Mouse (Mus musculus) midbrain, embryonic 15.5 days (tissue): ENCODE measurements around the gene Yipf4. TPM values are rescaled to one million over a fixed set of nuclear protein-coding genes. Genes with fewer than 3 reads are reported as not detected.

ENCODE experiments used
- ATAC-seq: fragments of 200-750 bp; cut with Nextera tagmentation; replicated peaks from 2 replicates; pipeline ENCODE4 v1.8.0; 2017; ENCODE audit warnings: moderate TSS enrichment
- H3K27ac ChIP-seq: fragments of 300-500 bp; sonication (generic); 2 replicates; pipeline ENCODE4 v1.5.1; 2015; ENCODE audit warnings: mild to moderate bottlenecking, inconsistent platforms
- H3K27me3 ChIP-seq: fragments of 300-500 bp; sonication (generic); replicated peaks from 2 replicates; pipeline ENCODE4 v1.6.1; 2015; ENCODE audit warnings: inconsistent platforms
- H3K36me3 ChIP-seq: fragments of 300-500 bp; sonication (generic); replicated peaks from 2 replicates; pipeline ENCODE4 v1.6.1; 2015; ENCODE audit warnings: inconsistent platforms
- H3K4me1 ChIP-seq: fragments of 300-500 bp; sonication (generic); 2 replicates; pipeline ENCODE4 v1.6.1; 2015; ENCODE audit warnings: inconsistent platforms
- H3K4me2 ChIP-seq: fragments of 300-500 bp; sonication (generic); 2 replicates; pipeline ENCODE4 v1.6.1; 2015; ENCODE audit warnings: inconsistent platforms, mild to moderate bottlenecking, moderate library complexity
- H3K4me3 ChIP-seq: fragments of 300-500 bp; sonication (generic); 2 replicates; pipeline ENCODE4 v1.5.1; 2015; ENCODE audit warnings: mild to moderate bottlenecking, inconsistent platforms
- H3K9ac ChIP-seq: fragments of 300-500 bp; sonication (generic); 2 replicates; pipeline ENCODE4 v1.6.1; 2015; ENCODE audit warnings: mild to moderate bottlenecking, inconsistent platforms
- H3K9me3 ChIP-seq: fragments of 300-500 bp; sonication (generic); 2 replicates; pipeline ENCODE4 v1.6.1; 2016; ENCODE audit warnings: inconsistent platforms
- WGBS: fragments of 180-500 bp; shearing (Covaris S2); methylation state at CpG from one replicate; pipeline ENCODE4 v1.1.7; 2015; ENCODE audit warnings: mixed read lengths; 5-methylcytosine and 5-hydroxymethylcytosine counted together
- polyA plus RNA-seq: library from polyadenylated mRNA; unstranded; fragments of >200 nt; fragmentation: Nextera tagmentation; extraction: Ambion mirVana; gene quantifications from 2 replicates; pipeline ENCODE4 v1.2.1, GENCODE M21; 2015

Gene Yipf4
- polyA plus RNA-seq, 1 experiment from 2014 or later = 45.6 TPM

DNA sequence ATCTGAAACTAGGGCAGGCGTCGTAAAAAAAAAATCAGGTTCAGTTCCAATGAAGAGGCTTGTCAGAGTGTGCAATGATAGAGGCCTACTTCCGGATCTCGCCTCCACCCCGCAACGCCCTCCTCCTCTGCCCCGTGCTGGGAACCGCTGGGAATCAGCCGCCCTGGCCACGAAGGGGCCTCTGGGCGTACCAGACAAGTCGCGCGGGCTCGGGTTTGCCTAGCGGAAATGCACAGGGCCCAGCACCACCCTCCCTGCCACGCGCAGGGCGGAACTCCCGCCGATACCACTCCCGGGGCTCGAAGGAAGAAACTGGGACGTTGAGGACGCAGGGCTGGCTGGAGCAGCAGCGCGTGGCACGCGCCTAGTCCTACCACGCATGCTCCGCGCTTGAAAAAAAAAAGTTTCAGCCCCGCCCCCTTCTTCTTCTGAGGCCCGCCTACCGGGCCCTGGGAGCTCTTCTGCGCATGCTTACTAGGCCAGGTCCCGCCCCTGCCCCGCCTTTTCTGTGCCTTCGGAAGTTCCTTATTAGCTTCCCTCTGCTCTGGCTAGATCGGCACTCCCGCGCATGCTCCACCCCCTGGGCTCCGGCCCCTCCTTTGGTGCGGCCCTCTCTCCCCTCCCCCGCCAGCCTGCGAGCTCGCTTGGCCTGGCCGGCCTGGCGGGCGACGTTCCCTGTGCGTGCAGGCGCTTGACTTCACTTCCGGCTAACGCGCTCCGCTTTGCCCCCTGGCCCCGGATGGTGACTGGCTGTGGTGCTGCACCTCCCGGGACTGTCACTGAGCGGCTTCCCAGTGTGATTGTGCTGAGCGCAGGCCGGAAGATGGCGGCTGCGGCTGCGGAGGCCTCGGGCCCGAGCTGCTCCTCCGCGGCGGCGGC is 38.7 kb downstream of the Yipf4 start, which contains the start of gene Birc6:
TSS of gene Birc6 (plus strand) at position 567 of the 879 bp plus-strand sequence.
- WGBS = under 1% methylated on average over 71 of the region's 71 CpGs
- ATAC-seq = peak; percentile 98
- no peaks in the 10 kb centered on the region for H3K36me3 ChIP-seq

DNA sequence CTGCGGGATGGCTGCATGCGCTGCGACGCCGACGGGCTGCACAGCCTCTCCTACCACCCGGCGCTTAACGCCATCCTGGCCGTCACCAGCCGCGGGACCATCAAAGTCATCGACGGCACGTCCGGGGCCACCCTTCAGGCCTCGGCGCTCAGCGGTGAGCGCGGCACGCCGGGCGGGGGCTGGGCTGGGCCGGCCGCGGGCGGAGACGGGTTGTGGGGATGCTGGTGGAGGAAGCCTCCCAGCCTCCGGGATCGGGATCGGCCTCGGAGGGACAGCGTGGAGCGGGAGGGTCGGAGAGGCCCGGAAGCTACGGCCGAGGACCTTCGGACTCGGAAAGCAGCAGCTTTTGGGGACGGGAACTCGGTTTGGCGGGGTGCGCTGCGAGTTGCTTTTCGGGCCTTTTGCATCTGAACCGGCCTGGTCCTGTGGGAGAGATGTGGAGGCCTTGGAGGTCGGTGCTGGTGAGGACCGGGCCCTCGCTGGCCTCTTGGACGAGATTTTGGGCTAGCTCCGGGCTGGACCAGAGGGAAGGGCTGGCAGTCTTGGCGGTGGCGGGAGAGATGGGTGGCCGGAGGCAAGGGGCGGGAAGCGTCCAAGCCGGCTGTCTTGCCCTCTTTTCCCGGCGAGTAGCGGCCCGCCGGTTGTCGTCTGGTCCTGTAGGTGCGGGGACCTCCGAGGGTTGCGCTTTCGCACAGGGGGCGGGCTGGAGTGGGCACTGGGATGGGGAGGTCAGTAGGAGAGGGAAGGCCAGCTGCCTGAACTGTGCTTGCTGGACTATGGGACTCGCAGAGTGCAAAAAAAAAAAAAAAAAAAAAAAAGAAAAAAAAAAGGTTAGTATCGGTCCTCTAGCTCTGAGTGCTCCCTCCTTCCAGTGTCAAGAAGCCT is 39.6 kb downstream of the Yipf4 start:
- Histone ChIP-seq H3K4me2 (peak overlapping the region; percentile 88), H3K4me1 (peaks cover 24% of the 10 kb centered on the region), H3K36me3 (no peaks in the 10 kb centered on the region), H3K27ac (peak overlapping the region; percentile 95), H3K27me3 (no peaks in the 10 kb centered on the region), H3K9ac (peak overlapping the region; percentile 83), H3K4me3 (peak overlapping the region; percentile 92), H3K9me3 (no peaks in the 10 kb centered on the region)
- WGBS = under 1% methylated on average over 72 of the region's 72 CpGs
- peak; percentile 68 for ATAC-seq

More for the DNA sequence above, 38.7 kb downstream of the Yipf4 start, which contains the start of gene Birc6:
- Histone ChIP-seq H3K9me3 (no peaks in the 10 kb centered on the region), H3K27ac (peak within 1 kb of the TSS; percentile 95), H3K4me1 (peaks cover 24% of the 10 kb centered on the region), H3K27me3 (no peaks in the 10 kb centered on the region), H3K9ac (peak within 1 kb of the TSS; percentile 83), H3K4me3 (peak within 1 kb of the TSS; percentile 92), H3K4me2 (peak within 1 kb of the TSS; percentile 88)

DNA sequence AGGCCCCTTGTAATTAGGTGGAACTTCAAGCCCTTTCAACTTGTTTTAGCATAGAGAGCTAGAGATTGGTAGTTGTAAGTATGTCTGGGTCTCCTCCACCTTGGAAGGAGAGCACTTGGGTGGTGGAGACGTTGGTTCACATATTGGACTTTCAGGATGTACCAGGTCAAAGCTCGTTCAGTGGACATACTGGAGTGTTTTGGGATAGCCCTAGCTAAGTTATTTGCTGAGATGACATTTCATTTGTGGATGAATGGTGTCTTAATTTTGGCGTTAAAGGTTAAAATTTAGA is 40.2 kb downstream of the Yipf4 start:
- peaks cover 24% of the 10 kb centered on the region for H3K4me1 ChIP-seq
- H3K4me3 ChIP-seq = peak overlapping the region; percentile 92
- 19% methylated on average over 3 of the region's 3 CpGs for WGBS
- peak overlapping the region; percentile 95; the same call in 1 of the 2 replicates for H3K27ac ChIP-seq
- H3K27me3 ChIP-seq = no peaks in the 10 kb centered on the region
- no peaks in the 10 kb centered on the region for H3K9me3 ChIP-seq
- H3K4me2 ChIP-seq = peak overlapping the region; percentile 88
- H3K36me3 ChIP-seq = no peaks in the 10 kb centered on the region
- peak overlapping the region; percentile 83 for H3K9ac ChIP-seq
- no peak for ATAC-seq

DNA sequence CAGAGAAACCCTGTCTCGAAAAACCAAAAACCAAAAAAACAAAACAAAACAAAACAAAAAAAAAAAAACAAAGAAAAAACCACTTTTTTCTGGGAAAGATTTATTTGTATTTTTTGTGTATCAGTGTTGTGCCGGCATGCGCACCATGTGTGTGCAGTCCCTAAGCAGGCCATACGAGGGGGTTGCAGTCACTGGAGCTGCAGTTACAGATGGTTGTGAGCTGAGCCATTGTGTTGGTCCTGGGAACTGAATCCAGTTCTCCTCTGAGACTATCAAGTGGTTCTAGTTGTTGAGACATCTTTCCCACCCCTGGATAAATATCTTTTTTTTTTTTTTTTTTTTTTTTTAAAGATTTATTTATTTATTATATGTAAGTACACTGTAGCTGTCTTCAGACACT is 45.7 kb downstream of the Yipf4 start:
- ATAC-seq = no peak
- no peak overlapping the region for H3K27ac ChIP-seq
- peaks cover 9% of the 10 kb centered on the region for H3K4me1 ChIP-seq
- H3K9ac ChIP-seq = no peak overlapping the region
- H3K36me3 ChIP-seq = no peaks in the 10 kb centered on the region
- H3K9me3 ChIP-seq = no peaks in the 10 kb centered on the region
- WGBS = 95% methylated on average over 4 of the region's 4 CpGs
- no peak overlapping the region for H3K4me3 ChIP-seq
- no peak overlapping the region for H3K4me2 ChIP-seq
- H3K27me3 ChIP-seq = no peaks in the 10 kb centered on the region

DNA sequence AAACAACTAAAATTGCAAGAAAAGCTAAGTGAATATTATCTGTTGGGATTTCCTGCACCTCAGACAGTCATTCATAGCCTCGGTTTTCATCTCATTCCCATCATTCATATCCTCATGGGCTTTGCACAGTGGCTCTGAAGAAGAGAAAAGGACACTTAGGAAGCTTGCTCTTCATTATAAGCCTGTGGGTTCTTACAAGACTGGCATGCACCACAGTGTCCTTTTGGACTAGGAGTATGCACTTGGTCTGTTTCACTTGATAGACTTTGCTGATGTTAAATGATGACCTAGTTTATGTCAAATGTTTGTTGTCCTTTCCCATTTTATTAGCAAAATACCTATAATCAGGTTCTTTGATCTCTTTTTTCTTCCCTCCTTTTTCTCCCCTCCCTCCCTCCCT is 48.2 kb downstream of the Yipf4 start:
- Histone ChIP-seq H3K4me2 (no peak overlapping the region), H3K9me3 (no peaks in the 10 kb centered on the region), H3K27me3 (no peaks in the 10 kb centered on the region), H3K9ac (no peak overlapping the region), H3K4me3 (no peak overlapping the region), H3K27ac (no peak overlapping the region), H3K4me1 (no peaks in the 10 kb centered on the region), H3K36me3 (no peaks in the 10 kb centered on the region)
- WGBS = 83% methylated on average over 1 of the region's 1 CpGs
- no peak for ATAC-seq

DNA sequence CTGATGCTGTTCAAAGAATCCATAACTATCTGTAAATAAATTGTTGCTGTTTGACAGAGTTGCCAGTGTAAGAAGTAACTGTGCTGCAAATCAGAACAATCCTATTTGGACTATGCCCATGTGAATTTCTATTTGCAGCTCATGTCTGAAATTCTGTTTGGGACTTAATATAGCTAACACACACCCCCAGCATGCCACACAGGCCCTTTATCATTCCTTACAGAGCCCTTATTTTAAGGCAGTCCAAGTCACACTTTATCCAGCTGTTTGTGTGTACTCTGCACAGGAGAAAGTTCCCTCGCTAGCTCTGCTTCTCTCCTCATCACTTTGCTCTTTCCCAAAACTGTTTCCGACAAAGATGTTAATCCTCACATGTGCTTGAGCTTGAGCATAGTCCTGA is 54.3 kb downstream of the Yipf4 start:
- ATAC-seq = no peak
- no peaks in the 10 kb centered on the region for H3K4me1 ChIP-seq
- no peaks in the 10 kb centered on the region for H3K9me3 ChIP-seq
- peaks cover 15% of the 10 kb centered on the region; the same call in 1 of the 2 replicates for H3K36me3 ChIP-seq
- no peak overlapping the region for H3K4me3 ChIP-seq
- H3K27ac ChIP-seq = no peak overlapping the region
- H3K4me2 ChIP-seq = no peak overlapping the region
- WGBS = 93% methylated on average over 2 of the region's 2 CpGs
- no peak overlapping the region for H3K9ac ChIP-seq
- no peaks in the 10 kb centered on the region for H3K27me3 ChIP-seq

Other genes with a start within 250 kb of the Yipf4 start
- gene Memo1, start 194.0 kb upstream of the Yipf4 start, polyA plus RNA-seq = 51.3 and 57.8 TPM in 2 replicates
- 182 and 191 TPM in 2 replicates for gene Dpy30, start 165.5 kb upstream of the Yipf4 start, polyA plus RNA-seq
- 37.6 and 38.4 TPM in 2 replicates for gene Spast, start 150.5 kb upstream of the Yipf4 start, polyA plus RNA-seq
- 32.3 and 33.0 TPM in 2 replicates for gene Slc30a6, start 93.9 kb upstream of the Yipf4 start, polyA plus RNA-seq
- 0.41 and 0.43 TPM in 2 replicates for gene Nlrc4, start 30.4 kb upstream of the Yipf4 start, polyA plus RNA-seq
- 80.6 and 95.1 TPM in 2 replicates for gene Birc6, start 38.8 kb downstream of the Yipf4 start, polyA plus RNA-seq
- 13.8 and 17.1 TPM in 2 replicates for gene Ttc27, start 228.2 kb downstream of the Yipf4 start, polyA plus RNA-seq